Mouse (Mus musculus) embryonic stem cell, embryonic (primary cell): ENCODE measurements around the gene Ace.
"Not testable (repeated sequence)": the region's sequence is repeated elsewhere in the genome, so short reads cannot be mapped to it uniquely, and the experiment has no call there.

Source experiments
- CTCF ChIA-PET, 4 experiments: fragments of 300-600 bp in 2 of 4; fragments of 350-600 bp in 2 of 4; sonication (Branson Sonifier 250); formaldehyde crosslinking; loops; one replicate each; lab custom pipeline; 2022; ENCODE audit warnings: inconsistent platforms in 2 of 4; lab: Charles Lee
- POLR2A ChIA-PET, 4 experiments: fragments of 300-600 bp in 2 of 4; fragments of 350-600 bp in 2 of 4; sonication (Branson Sonifier 250); formaldehyde crosslinking; loops; one replicate each; lab custom pipeline; 2022; ENCODE audit warnings: antibody characterized with exemption in 4 of 4, inconsistent platforms in 1 of 4; lab: Charles Lee

Ace gene

DNA sequence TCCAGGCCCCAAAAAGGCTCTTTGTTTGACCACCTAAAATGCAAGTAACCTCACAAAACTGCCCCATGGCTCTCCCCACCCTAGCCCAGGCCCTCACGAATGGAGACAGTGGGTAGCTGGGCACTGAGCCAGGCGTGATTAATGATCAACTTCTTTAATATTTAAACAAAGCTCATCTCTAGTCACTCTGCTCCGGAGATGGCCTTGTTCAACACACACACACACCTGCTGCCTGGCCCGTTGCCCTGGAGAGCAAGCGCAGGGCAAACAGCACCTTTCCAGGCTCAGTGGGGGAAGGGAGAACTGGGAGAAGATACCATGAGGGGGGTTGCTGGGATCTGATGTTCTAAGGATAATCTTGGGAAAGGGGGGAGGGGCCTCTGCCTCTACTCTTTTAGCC, 38.2 kb downstream of the Ace start:
- CTCF ChIA-PET: interaction anchor here in 1 of 4 experiments (0.5 kb wide), 1 partner anchor 20 kb away, joined by 4 read pairs; no protein-coding TSS in a partner anchor

DNA sequence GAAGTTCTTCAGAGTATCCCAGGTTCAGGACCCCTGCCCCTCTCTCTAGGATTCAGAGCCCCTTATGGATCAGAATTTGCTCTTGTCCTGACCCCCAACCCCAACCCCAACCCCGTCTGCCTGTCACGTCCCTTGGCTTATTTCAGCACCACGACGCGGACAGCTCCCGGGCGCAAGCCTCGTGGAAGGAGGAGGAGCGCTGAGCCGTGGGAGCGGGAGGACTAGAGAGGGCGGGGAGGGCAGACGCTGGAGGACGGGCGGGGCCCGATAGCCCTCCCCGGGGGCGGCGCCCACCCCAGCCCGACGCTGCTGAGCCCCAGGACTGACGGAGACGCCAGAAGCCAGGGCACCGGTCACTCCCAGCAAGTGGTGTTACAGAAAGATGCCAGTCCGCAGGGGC, 40.1 kb downstream of the Ace start, which contains the start of gene Kcnh6:
TSS of gene Kcnh6 (plus strand) at position 304 of the 400 bp plus-strand sequence.
- POLR2A ChIA-PET: interaction anchor here in 2 of 4 experiments (1.0 to 1.3 kb wide), 2 partner anchors 11 kb away, joined by 3 to 4 read pairs; no protein-coding TSS in a partner anchor
- CTCF ChIA-PET: interaction anchor here in 1 of 4 experiments (0.6 kb wide), 1 partner anchor 15 kb away, joined by 4 read pairs; no protein-coding TSS in a partner anchor

More for the DNA sequence above, 38.2 kb downstream of the Ace start:
- POLR2A ChIA-PET: interaction anchor here in 1 of 4 experiments (1.1 to 1.3 kb wide), 3 partner anchors 9 to 28 kb away, joined by 3 to 5 read pairs (median 3); no protein-coding TSS in a partner anchor

GRCm38 (mm10) chr11:106012711-106013110, 45.0 kb downstream of the Ace start:
- POLR2A ChIA-PET: interaction anchor here in 2 of 4 experiments (0.8 to 1.4 kb wide), 3 partner anchors 14 to 71 kb away, joined by 3 read pairs; partner anchors contain the start of gene Map3k3 (in 1 of the 2)
- CTCF ChIA-PET: interaction anchor here in 2 of 4 experiments (0.7 to 2.0 kb wide), 2 partner anchors 13 to 85 kb away, joined by 3 to 4 read pairs; no protein-coding TSS in a partner anchor

DNA sequence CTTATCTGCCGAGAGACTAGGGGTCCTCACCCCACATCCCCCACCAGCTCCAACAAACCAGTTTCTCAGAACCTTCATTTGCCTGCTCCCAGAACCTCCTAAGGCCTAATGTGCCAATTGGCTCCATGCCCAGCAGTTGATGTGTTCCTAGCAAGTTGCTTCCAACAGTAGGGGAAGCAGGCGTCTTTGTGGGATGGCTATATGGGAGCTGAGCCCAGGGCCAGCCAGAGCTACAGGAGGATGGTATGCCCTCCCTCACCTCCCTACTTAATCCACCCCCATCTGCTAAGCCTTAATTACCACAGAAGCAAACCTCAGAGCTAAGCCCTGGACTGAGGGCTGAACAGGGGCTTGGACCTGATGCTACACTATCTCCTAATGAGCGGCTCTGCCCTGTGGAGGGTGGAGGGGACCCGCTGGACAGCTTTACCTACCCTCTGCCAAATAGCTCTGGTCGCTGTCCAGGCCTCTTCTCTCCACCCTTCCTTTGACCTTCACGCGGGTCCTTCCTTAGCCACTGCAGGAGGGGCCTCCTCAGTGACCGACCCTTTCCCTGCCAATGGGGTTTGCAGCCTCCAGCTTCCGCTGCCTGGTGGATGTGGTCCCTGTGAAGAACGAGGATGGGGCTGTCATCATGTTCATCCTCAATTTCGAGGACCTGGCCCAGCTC, 45.9 kb downstream of the Ace start:
- ChIA-PET POLR2A (interaction anchor here in 2 of 4 experiments (0.5 to 1.4 kb wide), 6 partner anchors 13 to 478 kb away, joined by 3 to 4 read pairs (median 3); partner anchors contain the start of genes Dcaf7 (in 1 of the 2) and Map3k3 (in 1 of the 2)), CTCF (interaction anchor here in 2 of 4 experiments (0.7 to 1.0 kb wide), 3 partner anchors 14 to 86 kb away, joined by 3 to 4 read pairs (median 3); no protein-coding TSS in a partner anchor)

- CTCF ChIA-PET: no interaction called here
- POLR2A ChIA-PET: interaction anchor here in 3 of 4 experiments (0.6 to 1.6 kb wide), 5 partner anchors 27 to 648 kb away, joined by 3 to 6 read pairs (median 3); no protein-coding TSS in a partner anchor
Measured at GRCm38 (mm10) chr11:106016440-106016839, 48.7 kb downstream of the Ace start.

GRCm38 (mm10) chr11:106020051-106020763, 52.5 kb downstream of the Ace start:
- POLR2A ChIA-PET: interaction anchor here in 2 of 4 experiments (0.8 to 1.0 kb wide), 3 partner anchors 16 to 109 kb away, joined by 3 to 4 read pairs (median 3); partner anchors contain the start of genes Cyb561 (in 1 of the 2) and Dcaf7 (in 1 of the 2)
- CTCF ChIA-PET: interaction anchor here in 1 of 4 experiments (0.6 kb wide), 1 partner anchor 65 kb away, joined by 7 read pairs; no protein-coding TSS in a partner anchor

DNA sequence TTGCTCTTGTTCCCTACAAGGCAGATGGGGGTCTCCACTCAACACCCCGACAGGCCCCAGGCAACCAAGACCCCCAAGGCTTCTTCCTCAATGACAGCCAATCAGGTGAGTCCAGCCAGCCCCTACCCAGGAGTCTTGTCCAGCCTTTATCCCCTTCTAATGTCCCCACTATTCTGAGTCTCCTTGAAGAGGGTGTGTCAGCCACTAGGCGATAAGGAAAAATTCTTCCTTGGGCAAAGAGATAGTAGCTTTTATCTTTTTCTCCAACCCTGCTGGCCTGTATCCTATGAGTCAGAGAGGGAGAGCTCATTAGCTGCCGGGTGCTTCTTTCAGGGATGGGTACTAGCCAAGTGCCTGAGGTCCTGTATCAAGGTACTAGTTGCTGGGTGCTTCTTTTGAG, 58.0 kb downstream of the Ace start:
- ChIA-PET POLR2A (interaction anchor here in 3 of 4 experiments (0.9 to 3.1 kb wide), 6 partner anchors 10 to 58 kb away, joined by 3 to 34 read pairs (median 8); partner anchors contain the start of genes Dcaf7 (in 3 of the 3) and Map3k3 (in 1 of the 3)), CTCF (interaction anchor here in 3 of 4 experiments (0.8 to 2.8 kb wide), 8 partner anchors 13 to 141 kb away, joined by 3 to 35 read pairs (median 6); no protein-coding TSS in a partner anchor)

- ChIA-PET POLR2A (interaction anchor here (0.6 to 3.1 kb wide), 23 partner anchors 8 to 529 kb away, joined by 3 to 34 read pairs (median 4); partner anchors contain the start of genes Dcaf7 (in 3 of the 4), Map3k3 (in 1 of the 4) and Tcam1 (in 1 of the 4)), CTCF (interaction anchor here (0.5 to 2.8 kb wide), 57 partner anchors 8 to 844 kb away, joined by 3 to 46 read pairs (median 4); partner anchors contain the start of genes Dcaf7 (in 4 of the 4), Ace (in 1 of the 4), Cyb561 (in 1 of the 4) and Map3k3 (in 1 of the 4))
Measured at GRCm38 (mm10) chr11:106026465-106027151, 58.9 kb downstream of the Ace start.

DNA sequence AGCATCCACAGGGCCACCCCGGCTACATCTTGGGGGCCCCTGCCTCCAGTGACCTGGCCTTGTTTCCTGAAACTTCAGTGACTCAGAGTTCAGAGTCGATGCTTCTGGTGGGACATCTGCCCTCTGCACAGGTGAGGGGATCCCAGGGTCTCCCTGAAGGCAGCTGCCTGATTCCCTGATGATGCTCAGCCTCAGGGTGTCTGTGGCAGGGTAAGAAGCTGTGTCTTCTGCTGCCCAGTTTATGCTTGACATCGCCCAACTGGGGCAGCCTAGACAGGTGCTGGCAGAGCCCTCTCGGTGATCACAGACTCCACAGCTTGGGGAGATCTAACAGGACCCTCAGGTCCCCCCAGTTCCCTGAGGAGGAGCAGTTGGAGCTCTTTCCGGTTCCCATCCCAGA, 59.9 kb downstream of the Ace start:
- CTCF ChIA-PET: interaction anchor here (0.6 to 2.8 kb wide), 34 partner anchors 9 to 690 kb away, joined by 3 to 46 read pairs (median 4); partner anchors contain the start of genes Dcaf7 (in 4 of the 4), Cyb561 (in 1 of the 4) and Map3k3 (in 1 of the 4)
- POLR2A ChIA-PET: interaction anchor here (0.8 to 3.1 kb wide), 15 partner anchors 7 to 473 kb away, joined by 3 to 34 read pairs (median 4); partner anchors contain the start of gene Dcaf7 (in 3 of the 4)

DNA sequence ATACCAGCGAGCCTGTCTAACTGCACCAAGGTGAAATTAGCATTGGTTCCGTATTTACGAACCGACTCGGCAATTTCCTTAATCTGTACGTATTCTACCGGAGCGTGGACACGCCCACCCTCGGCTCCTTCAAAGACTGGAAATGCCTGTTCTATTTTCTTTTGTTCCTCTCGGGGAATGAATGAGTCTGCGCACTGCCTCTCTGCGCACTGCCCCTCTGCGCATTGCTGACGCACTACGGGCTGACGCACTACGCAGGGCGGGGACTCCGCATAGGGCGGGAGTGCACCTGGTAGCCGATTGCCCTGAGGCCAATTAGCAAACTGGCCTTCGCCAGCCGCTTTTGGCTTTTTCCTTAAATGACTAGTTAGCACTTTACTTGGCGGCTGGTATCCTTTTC, 64.3 kb downstream of the Ace start:
- POLR2A ChIA-PET, CTCF ChIA-PET: not testable (repeated sequence)

GRCm38 (mm10) chr11:106033491-106033919, 65.8 kb downstream of the Ace start:
- ChIA-PET POLR2A (interaction anchor here in 3 of 4 experiments (0.6 to 1.7 kb wide), 14 partner anchors 12 to 160 kb away, joined by 3 to 5 read pairs (median 3); no protein-coding TSS in a partner anchor), CTCF (interaction anchor here in 3 of 4 experiments (0.5 to 2.0 kb wide), 10 partner anchors 9 to 1373 kb away, joined by 3 to 7 read pairs (median 4); no protein-coding TSS in a partner anchor)

- CTCF ChIA-PET: interaction anchor here in 2 of 4 experiments (0.6 to 2.0 kb wide), 4 partner anchors 11 to 931 kb away, joined by 3 to 7 read pairs (median 5); no protein-coding TSS in a partner anchor
- POLR2A ChIA-PET: interaction anchor here in 3 of 4 experiments (1.0 to 1.4 kb wide), 3 partner anchors 8 to 111 kb away, joined by 3 to 4 read pairs (median 4); no protein-coding TSS in a partner anchor
Measured at GRCm38 (mm10) chr11:106034986-106035385, 67.2 kb downstream of the Ace start.

GRCm38 (mm10) chr11:106036548-106037417, 69.0 kb downstream of the Ace start, which contains the start of gene Dcaf7:
TSS of gene Dcaf7 (plus strand) at chr11:106036872.
- POLR2A ChIA-PET: interaction anchor here (0.6 to 2.9 kb wide), 48 partner anchors 9 to 911 kb away, joined by 3 to 34 read pairs (median 5); partner anchors contain the start of genes Map3k3 (in 3 of the 4), Ccdc47 (in 2 of the 4), Cyb561 (in 2 of the 4) and Ddx42 (in 2 of the 4)
- CTCF ChIA-PET: interaction anchor here (0.5 to 2.1 kb wide), 12 partner anchors 9 to 157 kb away, joined by 3 to 46 read pairs (median 4); partner anchors contain the start of gene Map3k3 (in 1 of the 4)

GRCm38 (mm10) chr11:106037418-106037751, 69.6 kb downstream of the Ace start:
- CTCF ChIA-PET: interaction anchor here in 3 of 4 experiments (0.6 to 2.1 kb wide), 7 partner anchors 10 to 110 kb away, joined by 3 to 46 read pairs (median 4); partner anchors contain the start of gene Map3k3 (in 1 of the 3)

More at GRCm38 (mm10) chr11:106037418-106037751, 69.6 kb downstream of the Ace start:
- POLR2A ChIA-PET: interaction anchor here in 3 of 4 experiments (0.8 to 2.9 kb wide), 25 partner anchors 10 to 911 kb away, joined by 3 to 34 read pairs (median 6); partner anchors contain the start of genes Ccdc47 (in 2 of the 3), Ddx42 (in 2 of the 3), Map3k3 (in 2 of the 3) and Mettl2 (in 1 of the 3)
